Mouse (Mus musculus) large intestine, adult 2 months (tissue): ENCODE measurements at regions not wholly inside any gene's neighbourhood (a gene's known extent, or its start where the extent isn't known, plus 50 kb on each side); places are given as distances from the start of the nearest gene placed in this dataset.
A peak's percentile ranks its signal among the peaks of the same experiment; 100 is the strongest.

Source experiments
- DNase-seq: peaks from one replicate; pipeline ENCODE4 v3.0.0-alpha.2; 2012; ENCODE audit warnings: low read depth, low spot score
- WGBS: fragments of 180-500 bp; shearing (Covaris S2); methylation state at CpG from one replicate; pipeline ENCODE4 v1.1.7; 2018; 5-methylcytosine and 5-hydroxymethylcytosine counted together

- WGBS: 60% methylated on average over 2 of the region's 2 CpGs
- DNase-seq: no peak
Observed at GRCm38 (mm10) chr4:98282275-98282674, 100.8 kb downstream of the Tm2d1 start.

GRCm38 (mm10) chr4:98258336-98258735 lies 124.8 kb downstream of the Tm2d1 start:
- 88% methylated on average over 7 of the region's 7 CpGs for WGBS
- no peak for DNase-seq

- WGBS: 68% methylated on average over 9 of the region's 9 CpGs
- DNase-seq: peak; percentile 28
Observed at GRCm38 (mm10) chr4:98257711-98258110, 125.4 kb downstream of the Tm2d1 start.

- DNase-seq: no peak
- 74% methylated on average over 18 of the region's 18 CpGs for WGBS
Observed at GRCm38 (mm10) chr4:98254856-98255853, 128.0 kb downstream of the Tm2d1 start.

GRCm38 (mm10) chr4:98243941-98244929 lies 138.9 kb downstream of the Tm2d1 start:
- no peak for DNase-seq

GRCm38 (mm10) chr4:98243502-98243901 lies 139.6 kb downstream of the Tm2d1 start:
- WGBS: 15% methylated on average over 6 of the region's 6 CpGs
- DNase-seq: no peak

More at GRCm38 (mm10) chr4:98243941-98244929, 138.9 kb downstream of the Tm2d1 start:
- WGBS: 17% methylated on average over 16 of the region's 16 CpGs

GRCm38 (mm10) chr4:98241921-98242320 lies 141.2 kb downstream of the Tm2d1 start:
- no peak for DNase-seq
- 85% methylated on average over 2 of the region's 2 CpGs for WGBS

- no peak for DNase-seq
Observed at GRCm38 (mm10) chr4:98240289-98240688, 142.8 kb downstream of the Tm2d1 start.

GRCm38 (mm10) chr4:98238075-98238474 lies 145.0 kb downstream of the Tm2d1 start:
- WGBS: 61% methylated on average over 4 of the region's 4 CpGs
- no peak for DNase-seq

- WGBS: 90% methylated on average over 9 of the region's 9 CpGs
- DNase-seq: no peak
Observed at GRCm38 (mm10) chr4:98237475-98237874, 145.6 kb downstream of the Tm2d1 start.

GRCm38 (mm10) chr4:98236006-98236783 lies 146.9 kb downstream of the Tm2d1 start:
- no peak for DNase-seq
- WGBS: 57% methylated on average over 12 of the region's 12 CpGs

- WGBS: 92% methylated on average over 4 of the region's 4 CpGs
- DNase-seq: no peak
Observed at GRCm38 (mm10) chr4:98228193-98228592, 154.9 kb downstream of the Tm2d1 start.

- DNase-seq: no peak
- WGBS: 68% methylated on average over 7 of the region's 7 CpGs
Observed at GRCm38 (mm10) chr4:98224366-98224765, 158.7 kb downstream of the Tm2d1 start.

- DNase-seq: no peak
- 66% methylated on average over 8 of the region's 8 CpGs for WGBS
Observed at GRCm38 (mm10) chr4:98223429-98223828, 159.7 kb downstream of the Tm2d1 start.

- no peak for DNase-seq
- 59% methylated on average over 4 of the region's 4 CpGs for WGBS
Observed at GRCm38 (mm10) chr4:98221566-98221965, 161.5 kb downstream of the Tm2d1 start.

- no peak for DNase-seq
- WGBS: 40% methylated on average over 5 of the region's 5 CpGs
Observed at GRCm38 (mm10) chr4:98215218-98215617, 167.9 kb downstream of the Tm2d1 start.

GRCm38 (mm10) chr4:98207446-98207845 lies 175.7 kb downstream of the Tm2d1 start:
- WGBS: 88% methylated on average over 8 of the region's 8 CpGs
- DNase-seq: no peak

- WGBS: 50% methylated on average over 6 of the region's 6 CpGs
- no peak for DNase-seq
Observed at GRCm38 (mm10) chr4:98206245-98206970, 176.7 kb downstream of the Tm2d1 start.

- WGBS: 96% methylated on average over 3 of the region's 3 CpGs
- DNase-seq: no peak
Observed at GRCm38 (mm10) chr4:98203129-98203528, 180.0 kb downstream of the Tm2d1 start.
